ENCODE assay signal across 8 mouse cellular contexts in the genomic region with DNA sequence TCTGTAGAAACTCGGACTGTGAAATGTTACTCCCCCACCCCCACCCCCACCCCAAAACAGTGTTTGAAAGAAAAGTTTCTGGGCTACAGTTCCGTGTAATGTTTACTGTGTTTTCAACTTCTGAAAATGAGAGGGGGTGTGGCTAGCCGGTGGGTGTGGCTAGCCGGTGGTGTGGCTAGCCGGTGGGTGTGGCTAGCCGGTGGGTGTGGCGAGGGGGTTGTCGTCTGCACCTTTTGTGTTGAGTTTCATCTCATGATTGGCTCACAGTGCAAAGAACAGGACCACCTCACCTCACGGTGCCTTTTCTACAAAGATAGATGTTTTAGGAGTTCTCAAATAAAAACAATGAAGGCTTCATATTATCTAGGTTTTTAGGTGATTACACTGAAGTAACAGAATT. TPM values are rescaled to one million over a fixed set of nuclear protein-coding genes. Genes with fewer than 3 reads are reported as not detected.
DNase-seq lines count a peak whose midpoint lies in the region.

No protein-coding gene starts in this region.

- peak; percentile 92 for DNase-seq in A20 (ENCODE audit: low read depth, low spot score)
- peak; percentile 39 for DNase-seq in Muller cell, postnatal 12 days (ENCODE audit: inconsistent ontology term)
- peak; percentile 64 for DNase-seq in induced T-regulatory cell, adult 2 months (ENCODE audit: low read depth)
- peak; percentile 65 to 70 for DNase-seq in lung, adult 18-20 months
- DNase-seq in layer of hippocampus, postnatal 14 days (ENCODE audit: low spot score in 2 of 2): no peak
- DNase-seq in urinary bladder, postnatal 25 days (ENCODE audit: low spot score): no peak
- DNase-seq in layer of hippocampus, adult 8-10 months (ENCODE audit: low spot score in 2 of 2): no peak
- no peak for DNase-seq in cerebellum, postnatal 14 days

RNA-seq across cellular contexts. Expression of a gene that starts 24.0 kb away (rescaled TPM):
- total RNA-seq in layer of hippocampus, postnatal 14 days (2021): 10 to 100 TPM; 14.7 to 15.1 TPM
- total RNA-seq in layer of hippocampus, adult 8-10 months (2022): 10 to 100 TPM; 11.4 to 17.8 (median 15.0) TPM

RNA-seq across cellular contexts. Expression of a gene that starts 30.5 kb away (rescaled TPM):
- total RNA-seq in layer of hippocampus, postnatal 14 days (2021): 1 to 10 TPM; 1.3 to 1.7 TPM
- total RNA-seq in layer of hippocampus, adult 8-10 months (2022): 1 to 10 TPM; 1.7 to 2.5 (median 2.2) TPM

Comparison
In these comparisons a context has a peak if more than half of its experiments do, and no peak if none do; other contexts are left out.
1. DNase-seq: peak in A20 (single experiment), Muller cell, postnatal 12 days (single experiment), induced T-regulatory cell, adult 2 months (single experiment) and lung, adult 18-20 months (2 of 2); none in layer of hippocampus, postnatal 14 days (0 of 2), urinary bladder, postnatal 25 days (single experiment), layer of hippocampus, adult 8-10 months (0 of 2) and cerebellum, postnatal 14 days (0 of 2).